Mouse (Mus musculus) kidney, postnatal 25 days (tissue): Measurements from ENCODE around the gene Ap5b1.

Experiments used
- DNase-seq, 2 experiments: peaks; one replicate each; pipeline ENCODE4 v3.0.0; 2021; ENCODE audit warnings: mixed read lengths in 2 of 2

Gene Ap5b1

DNA sequence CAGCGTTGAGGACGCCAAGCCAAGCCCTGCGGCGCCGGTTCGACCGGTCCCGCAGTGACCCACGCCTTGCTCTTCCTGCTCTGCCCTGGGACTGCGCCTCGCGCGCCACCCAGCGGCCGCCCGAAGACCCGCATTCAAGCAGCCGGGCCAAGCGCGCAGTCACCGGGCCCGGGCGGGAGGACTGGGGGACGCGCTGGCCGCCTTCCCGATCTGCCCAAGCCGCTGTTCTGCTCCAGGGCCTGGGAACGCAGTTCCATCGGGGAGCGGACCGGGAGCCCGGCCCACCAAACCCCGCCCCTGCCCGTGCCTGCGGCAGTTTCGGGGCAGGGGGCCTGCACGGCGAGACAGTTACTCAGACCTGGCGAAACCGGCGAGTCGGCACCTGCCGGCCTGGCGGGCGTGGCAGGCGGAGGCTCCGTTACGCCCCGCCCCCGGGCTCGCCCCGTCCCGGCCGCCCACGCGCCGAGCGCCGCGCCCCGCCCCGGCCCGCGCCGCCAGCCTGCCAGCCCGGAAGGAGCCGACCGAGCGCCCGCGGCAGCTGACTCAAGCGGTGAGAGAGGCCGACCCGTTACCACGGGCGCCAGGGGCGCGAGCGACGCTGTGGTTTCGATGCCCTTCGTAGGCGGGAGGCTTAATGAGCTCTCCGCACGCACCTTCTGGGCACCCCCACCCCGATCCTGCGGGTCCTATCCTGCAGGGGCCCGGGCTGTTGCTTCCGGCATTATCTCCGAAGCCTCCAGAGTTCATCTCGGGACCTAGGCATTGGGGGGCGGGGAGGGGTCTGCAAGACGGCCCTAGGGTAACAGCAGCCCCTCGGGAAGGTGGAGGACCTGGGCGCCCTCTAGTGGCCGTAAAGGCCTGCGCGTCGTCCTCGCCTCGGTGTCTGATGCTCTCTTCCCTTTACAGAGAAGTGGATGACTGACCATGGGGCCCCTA, at the start of gene Ap5b1:
TSS of gene Ap5b1 (plus strand) at position 492 of the 936 bp plus-strand sequence.
- peak; percentile 87 to 93 for DNase-seq

DNA sequence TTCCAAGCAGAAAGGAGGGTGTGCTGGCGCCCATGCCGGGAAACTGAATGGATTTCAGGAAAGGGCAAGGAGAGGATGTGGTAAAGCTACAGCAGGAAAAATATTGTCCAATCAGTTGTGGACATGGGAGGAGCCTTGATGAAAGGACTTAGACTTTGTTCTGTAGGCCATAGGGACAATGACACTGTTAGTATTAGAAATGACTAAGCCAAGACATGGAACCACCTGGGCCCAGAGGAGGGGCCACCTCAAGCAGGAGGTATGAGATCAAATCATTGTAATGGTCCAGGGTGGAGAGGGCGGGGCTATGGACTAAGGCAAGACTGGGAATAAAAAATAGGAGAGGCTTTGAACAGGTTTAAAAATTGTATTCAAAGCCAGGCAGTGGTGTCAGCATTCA, 49.1 kb upstream of the Ap5b1 start:
- DNase-seq = no peak

DNA sequence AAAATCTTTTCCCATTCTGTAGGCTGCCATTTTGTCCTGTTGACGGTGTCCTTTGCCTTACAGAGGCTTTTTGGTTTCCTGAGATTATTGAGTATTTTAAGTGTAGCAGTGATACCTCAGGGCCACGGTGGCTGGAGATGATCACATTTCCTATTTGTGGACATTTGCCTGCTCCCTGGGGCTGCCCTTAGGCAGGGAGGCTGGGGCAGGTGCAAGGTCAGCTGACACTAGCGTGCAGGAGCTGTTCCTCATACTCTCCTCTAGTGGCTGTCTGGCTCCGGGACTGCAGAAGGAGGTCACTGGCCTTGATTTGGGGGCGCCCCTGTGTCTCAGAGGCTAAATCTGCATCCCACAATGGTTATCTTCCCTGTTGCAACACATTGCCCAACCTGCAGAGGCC, 42.6 kb upstream of the Ap5b1 start:
- DNase-seq = no peak

DNA sequence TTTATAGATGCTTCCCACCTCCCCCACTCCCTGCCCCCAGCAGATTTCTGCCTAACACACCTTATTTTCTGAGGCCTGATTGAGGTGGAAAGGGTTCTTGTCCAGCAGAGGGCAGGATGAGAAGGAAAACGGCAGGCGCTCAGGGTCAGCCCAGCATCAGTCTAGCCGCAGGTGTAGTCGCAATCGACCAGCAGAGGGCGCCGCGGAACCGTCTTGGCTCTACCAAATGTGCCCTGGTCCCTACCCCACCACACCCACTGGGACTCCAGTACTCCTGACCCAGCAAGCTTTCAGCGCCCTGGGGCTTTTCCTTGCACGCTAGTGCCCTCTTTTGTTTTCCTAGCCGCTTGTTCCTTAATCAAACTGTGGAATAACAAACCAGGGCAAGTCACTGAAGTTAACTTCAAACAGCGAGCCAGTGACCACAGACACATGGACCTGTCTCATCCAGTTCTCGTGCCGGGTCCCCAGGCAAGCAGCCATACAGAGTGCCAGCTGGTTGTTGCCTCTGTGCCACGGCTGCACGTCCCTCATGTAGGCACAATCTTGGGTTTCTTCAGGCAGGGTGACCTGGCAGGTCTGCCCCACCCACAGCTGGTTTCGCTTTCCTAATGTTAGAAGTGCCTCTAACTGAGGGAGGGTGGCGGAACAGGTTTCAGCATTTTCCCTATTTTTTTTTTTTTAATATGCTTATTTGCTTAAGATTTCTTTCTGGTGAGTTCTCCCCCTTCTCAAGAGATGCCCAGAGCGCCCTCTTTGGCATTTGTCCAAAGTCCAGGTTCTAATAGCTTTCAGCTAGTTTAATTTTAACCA, 38.3 kb upstream of the Ap5b1 start:
- peak; percentile 97 to 99 for DNase-seq

DNA sequence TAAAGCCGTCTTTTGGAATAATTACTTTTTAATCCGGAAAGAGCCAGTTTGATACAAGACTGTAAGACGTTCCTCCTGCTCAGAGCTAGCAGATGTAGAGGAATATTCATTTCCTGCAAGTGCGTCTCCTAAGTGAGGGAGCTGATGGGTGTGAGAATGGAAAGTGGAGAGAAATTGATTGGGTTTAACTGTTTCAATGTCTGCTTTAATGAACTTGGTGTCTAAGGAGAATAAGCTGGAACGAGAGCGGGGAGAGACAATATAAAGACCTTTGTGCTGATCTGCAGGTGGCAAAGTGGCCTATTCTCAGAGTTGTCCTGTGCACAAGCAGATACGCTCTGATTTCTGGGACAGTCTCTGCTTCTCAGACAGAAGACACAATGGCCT, 37.7 kb upstream of the Ap5b1 start:
- no peak for DNase-seq

DNA sequence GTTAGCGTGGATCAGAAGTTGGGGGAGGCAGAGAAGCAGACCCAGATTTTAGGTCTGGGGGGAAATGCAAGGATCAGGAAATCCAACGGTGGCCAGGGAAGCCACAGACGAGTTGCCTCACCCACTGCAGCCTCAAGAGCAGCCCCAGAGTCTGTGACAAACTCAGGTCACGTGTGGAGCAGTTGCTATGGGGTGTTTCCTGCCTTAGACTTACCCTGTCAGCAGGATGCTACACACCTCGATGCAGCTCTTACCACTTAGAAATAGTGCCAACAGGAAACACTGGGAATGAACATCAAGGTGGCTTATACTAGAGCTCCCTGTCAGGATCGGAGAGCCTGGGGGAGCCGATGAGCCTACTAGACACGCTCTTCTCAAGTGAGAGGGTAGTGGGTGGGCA, 35.3 kb upstream of the Ap5b1 start:
- DNase-seq = no peak

DNA sequence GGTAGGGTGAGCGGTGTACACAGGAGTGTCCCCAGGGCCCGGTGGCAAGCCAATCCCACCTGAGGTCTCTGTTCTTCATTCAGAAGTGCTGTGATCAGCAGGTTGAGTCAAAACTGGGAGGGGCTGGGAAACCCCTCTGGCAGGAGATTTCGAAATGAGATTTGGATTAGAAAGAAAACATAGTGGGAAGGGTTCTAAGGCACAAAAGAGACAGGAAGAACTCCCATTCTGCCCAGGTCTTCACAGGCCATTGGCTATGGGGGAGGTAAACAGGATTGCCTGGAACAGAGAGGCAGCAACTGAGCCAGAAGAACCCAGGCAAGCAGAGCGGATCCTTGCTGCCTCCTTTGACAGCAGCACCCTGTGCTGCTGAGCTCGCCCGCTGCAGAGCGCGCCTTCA, 29.0 kb upstream of the Ap5b1 start:
- no peak for DNase-seq

DNA sequence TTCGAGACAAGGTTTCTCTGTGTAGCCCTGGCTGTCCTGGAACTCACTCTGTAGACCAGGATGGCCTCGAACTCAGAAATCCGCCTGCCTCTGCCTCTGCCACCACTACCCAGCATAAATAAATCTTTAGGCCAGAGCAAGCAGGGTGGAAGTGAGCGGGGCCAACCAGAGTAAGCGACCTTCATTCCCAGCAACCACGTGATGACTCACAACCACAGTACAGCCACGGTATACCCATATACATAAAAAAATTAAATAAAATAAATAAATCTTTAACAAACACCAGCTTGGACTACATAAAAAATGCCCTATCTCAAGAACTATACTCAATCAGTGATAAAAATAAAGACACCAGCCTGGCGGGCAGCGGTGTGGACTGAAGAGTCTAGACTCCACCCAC, 24.5 kb upstream of the Ap5b1 start:
- no peak for DNase-seq

DNA sequence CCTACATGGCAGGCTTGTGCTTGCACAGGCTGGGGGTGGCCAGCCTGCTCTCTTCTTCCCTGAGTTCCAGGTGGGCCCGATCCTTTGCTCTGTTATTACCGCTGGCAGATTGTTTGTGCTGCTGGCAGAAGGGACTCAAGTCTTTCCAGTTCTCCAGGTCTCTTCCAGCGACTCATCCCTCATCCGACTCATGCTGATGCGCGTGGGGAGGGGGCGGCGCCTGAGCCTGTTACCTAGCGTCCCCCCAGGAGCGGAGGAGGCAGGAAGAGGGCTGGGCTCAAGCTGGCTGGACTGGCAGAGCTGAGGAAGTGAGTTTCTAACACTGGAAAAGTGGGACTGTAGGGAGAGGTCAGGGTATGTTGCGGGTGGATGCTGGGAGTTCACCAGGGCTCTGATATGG, 23.8 kb upstream of the Ap5b1 start:
- no peak for DNase-seq

DNA sequence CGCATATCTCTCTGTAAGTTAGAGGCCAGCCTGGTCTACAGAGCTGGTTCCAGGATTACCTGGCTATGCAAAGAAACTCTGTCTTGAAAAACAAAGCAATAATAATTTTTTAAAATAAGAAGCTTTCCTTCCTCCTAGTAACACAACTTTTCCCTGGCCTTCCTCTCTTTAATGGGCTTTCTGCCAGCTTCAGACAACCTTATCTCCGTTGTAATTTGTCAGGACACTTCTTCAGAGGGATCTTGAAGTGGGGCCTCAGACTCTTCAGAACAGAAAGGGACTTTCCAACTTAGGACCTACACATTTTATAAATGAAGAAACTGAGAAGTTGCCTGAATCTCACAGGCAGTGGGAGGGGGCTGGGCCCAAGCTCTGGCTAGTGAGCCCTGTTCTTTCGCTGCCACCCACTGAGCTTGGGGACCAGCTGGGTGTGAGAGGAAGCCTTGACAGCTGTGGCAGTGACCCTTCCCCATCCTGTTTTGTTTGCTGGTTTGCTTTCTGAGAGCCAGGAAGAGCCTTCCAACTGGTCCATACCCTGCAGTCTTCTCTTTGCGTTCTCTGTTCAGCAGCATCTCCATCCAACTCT, 20.3 kb upstream of the Ap5b1 start:
- DNase-seq = no peak

DNA sequence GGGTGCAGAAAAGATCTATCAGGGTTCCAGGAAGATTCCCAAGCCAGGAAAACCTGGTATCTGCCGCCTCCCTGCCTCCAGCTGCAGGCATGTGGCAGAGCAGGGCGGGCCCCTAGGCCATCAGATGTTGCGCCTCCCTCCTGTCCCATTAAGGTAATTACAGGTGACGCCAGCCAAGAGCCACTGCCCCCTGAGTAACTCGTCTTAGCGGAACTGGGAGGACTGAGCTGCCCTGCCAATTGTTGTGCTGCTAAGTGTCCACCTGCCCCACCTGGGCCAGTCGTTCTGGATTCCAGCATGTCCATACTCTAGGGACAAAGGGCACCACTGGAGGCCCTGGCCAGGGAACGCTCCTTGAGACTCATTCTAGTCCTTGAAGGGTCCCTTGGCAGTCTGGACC, 14.0 kb upstream of the Ap5b1 start:
- peak in 1 of 2 experiments; percentile 73 for DNase-seq

DNA sequence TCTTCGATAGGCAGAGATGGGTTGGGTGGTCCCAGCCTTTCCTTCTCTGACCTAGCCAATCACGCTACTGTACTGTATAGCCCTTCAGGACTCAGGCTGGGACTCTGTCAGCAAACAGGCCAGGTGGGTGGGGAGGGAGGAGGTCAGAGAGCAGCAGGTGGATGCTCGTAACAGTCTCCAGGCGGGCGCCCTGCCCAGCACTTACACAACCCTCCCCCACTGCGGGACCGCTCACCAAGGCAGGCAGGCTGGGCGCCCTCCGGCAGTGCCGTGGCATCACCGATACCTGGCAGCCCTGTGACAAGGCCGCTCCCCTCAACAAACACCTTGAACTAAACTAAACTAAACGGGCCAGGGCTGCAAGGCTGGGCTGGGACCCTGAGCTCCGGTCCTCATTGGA, 13.6 kb upstream of the Ap5b1 start:
- peak; percentile 77 to 92 for DNase-seq

DNA sequence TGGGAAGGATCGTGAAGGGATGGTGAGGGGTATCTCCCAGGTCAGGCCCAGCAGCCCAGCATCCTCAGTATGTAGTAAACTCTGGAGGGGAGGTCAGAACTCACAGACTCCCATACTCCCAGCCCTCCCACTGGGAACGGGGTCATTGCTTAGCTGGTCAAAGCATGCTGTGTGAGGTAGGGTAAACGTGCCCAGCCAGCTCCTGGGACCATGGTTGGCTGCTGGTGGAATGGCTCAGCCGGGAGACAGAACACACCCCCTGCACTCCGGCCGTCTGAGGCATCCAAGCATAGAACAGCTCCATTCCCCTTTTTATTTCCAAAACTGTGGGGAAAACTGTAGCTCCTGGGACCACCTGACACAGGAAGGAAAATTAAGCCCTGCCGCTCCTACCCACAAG, 9.7 kb upstream of the Ap5b1 start:
- peak; percentile 62 to 90 for DNase-seq

DNA sequence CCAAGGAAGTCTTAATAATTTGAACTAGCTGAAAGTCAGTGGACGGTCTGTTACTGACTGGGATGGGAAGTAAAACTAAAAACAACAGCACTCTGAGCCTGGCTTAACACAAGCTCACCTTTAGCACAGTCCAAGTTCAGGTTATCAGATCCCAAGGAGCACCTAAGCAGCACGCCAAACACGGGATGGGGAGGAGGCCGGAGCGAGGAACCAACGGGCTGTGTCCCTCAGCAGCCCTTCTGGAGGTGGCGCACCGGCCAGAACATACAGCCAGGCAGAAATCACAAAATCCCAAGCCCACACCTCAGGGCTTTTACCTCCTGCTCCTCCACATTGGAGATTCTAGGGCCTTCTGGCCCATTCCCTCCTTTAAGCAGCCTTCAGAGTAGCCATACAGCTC, 9.1 kb upstream of the Ap5b1 start:
- peak in 1 of 2 experiments; percentile 56 for DNase-seq

DNA sequence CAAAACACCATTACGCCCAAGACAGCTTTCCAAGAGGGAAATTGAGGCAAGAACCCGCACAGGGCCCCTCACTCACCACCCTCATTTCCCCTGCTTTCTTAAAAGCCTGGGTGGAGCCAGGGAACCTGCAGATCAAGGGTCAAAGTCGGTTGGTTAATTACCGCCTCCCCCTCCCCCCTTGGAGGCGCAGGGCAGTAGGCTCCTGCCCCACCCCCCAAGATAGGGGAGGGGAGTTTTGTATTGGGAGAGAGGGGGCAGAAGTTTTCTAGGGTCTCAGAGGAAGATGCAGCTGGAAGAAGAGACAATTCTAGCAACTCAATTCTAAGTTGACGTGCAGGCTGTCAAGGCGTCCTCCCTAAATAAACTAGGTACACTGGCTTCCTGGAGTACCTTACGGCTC, 8.6 kb upstream of the Ap5b1 start:
- peak; percentile 82 to 89 for DNase-seq

DNA sequence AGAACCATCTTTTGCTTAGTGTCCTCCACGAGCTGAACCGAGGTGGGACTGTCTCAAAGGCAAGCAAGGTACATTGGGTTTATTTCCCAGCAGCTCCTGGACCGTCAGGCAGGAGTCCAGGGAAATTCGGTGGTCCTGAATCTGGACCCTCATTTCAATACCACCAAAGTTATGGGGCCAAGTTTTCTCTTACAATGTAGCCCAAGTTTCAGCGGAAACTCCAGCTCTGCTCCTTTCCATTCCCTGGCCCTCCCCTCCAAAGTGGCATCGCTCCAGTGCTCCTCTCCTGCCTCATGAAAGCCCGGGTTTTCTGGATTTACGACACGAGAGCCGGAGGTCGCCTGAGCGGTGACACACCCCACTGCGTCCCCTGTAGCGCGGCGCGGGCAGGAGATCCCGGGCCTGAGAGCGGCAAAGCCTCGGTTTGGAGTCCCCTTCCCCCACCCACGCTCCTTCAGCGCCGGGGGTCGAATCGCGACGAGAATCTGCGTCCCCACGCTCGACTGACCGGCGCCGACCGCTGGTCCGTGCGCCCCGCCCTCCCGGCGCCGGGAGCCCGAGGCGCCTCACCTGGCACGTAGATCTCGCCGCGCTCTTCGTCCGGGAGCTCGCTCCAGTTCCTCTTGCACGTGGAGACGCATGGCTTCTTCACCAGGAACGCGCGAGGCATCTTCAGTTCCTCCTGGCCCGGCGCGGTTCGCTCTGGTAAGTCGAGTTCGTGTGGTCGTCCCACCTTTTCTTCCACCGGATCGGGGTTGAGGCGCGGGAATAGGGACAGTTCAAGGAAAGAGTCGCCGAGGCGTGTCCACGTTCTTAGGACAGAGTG, 8.0 kb upstream of the Ap5b1 start:
- DNase-seq = peak; percentile 40 to 74

DNA sequence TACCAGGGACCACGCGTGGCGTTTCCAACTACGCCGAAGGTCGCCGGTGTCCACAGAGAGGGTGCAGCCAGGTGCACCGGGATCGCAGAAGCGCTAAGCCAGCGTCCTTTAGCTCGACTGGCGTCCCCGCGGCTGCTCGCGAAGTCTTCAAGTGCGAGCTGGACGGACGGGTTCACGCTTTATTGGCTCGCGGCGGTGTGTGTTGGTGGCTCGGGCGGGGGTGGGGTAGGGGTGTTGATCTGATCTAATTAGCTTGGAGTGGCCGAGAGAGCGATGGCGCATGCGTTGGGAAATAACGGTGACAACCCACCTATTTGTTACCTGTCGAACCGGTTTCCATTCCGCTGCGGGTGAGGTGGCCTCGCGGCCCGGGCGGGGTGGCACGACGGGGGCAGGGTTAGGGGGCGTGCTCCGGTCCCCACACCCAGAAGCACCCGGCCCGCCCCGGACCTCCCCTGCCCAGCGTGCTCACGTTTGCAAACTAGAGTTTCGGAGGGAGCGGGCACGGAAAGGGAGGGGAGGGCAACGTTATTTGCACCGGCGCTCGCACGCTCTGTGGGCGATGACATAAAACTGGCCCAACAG, 7.3 kb upstream of the Ap5b1 start, which contains the start of gene Ovol1:
TSS of gene Ovol1 (minus strand) at position 190 of the 585 bp plus-strand sequence.
- DNase-seq = peak; percentile 67 to 90

DNA sequence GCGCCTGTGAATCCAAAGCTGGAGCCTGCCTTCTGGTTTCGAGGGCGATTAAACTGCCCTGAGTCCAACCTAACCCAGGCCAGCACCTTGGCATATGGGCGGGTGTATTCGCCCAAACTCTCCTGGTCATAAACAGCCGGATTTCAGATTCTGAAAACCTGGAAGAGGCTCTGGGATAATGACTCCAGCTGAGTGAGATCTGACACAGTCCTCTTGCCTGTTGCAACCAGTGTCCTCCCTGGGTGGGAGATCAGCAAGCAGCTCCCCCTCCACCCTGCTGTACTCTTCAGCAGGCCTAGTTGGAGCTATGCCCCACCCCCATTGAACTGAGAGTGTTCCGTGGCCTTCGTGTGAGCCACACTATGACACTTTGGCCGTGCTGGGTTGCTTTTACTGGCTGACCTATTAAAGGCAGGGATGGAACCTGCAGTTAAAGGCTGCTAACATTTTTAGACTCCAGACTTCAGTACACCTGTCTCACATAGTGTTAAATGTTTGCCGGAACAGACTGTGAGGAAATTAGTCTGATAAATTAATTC, 6.5 kb upstream of the Ap5b1 start:
- peak; percentile 74 to 90 for DNase-seq

DNA sequence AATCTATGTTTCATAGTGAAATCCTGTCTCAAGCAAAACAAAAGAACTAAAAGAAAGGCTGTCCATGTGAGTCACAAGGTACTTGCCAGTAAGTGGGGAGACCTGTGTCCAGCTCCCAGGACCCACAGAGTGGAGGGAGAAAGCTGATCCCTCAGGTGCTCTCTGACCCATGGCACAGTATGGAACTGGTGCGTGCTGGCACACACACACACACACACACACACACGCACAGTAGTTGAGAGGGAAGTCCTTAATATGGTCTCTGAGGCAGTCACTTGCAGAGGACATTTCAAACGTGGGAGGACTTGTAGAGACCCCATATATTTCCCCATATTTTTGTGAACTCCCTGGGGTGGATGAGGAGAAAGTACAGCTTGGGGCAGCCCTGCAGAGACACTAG, 5.9 kb upstream of the Ap5b1 start:
- DNase-seq = no peak

DNA sequence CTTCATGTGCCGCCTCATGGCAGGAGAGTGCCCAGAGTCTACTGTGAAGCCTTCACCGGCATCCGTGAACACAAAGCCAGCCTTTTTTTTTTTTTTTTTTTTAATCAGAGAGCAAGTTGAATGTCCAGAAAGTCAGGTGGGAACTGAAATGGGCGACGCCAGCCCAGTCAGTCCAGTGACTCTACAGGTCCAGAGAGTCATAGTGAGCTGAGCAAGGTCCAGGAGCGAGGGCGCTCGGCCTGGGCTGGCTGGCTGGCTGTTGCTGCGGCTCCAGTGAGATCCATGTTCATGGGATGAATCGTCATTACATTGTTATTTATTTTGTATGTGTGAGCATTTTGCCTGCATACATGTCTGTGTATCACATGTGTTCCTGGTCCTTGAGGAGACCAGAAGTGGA, 5.0 kb upstream of the Ap5b1 start:
- peak; percentile 40 to 79 for DNase-seq

DNA sequence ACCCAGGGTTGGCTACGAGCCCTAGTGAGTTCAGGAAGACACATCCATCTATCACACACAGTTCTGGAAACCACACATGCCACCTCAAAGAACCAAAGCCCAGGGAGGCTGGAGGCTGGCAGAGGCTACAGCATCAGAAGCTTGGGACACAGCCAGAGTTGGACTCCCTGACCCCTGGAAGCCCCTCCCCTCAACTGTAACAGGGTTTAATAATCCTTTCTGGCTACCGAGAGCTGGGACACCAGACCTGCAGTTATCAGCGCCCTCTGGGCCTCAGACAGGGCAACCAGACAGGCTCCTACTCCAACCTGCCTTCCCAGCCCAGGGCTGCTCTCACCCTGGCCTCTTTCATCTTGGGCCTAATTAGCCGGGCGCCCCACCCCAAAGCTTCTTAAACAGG, 1.5 kb upstream of the Ap5b1 start:
- peak; percentile 75 to 86 for DNase-seq

DNA sequence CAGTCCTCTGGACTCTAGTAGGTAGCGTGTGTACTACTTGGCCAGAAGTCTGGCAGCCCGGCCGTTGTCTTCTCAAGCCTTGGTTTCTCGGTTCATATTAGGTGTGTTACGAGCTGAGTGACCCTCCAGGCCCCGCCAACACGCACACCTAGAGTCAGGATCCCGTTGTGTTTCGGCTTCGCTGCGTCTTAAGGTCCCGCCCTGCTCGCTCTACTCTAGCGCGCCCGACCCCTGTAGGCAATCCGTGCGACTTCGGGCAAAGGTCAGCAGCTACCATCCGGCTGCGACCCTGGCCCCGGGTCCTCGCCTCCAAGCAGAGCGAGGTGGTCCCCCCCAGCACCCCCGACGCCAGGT, 668 bp upstream of the Ap5b1 start:
- DNase-seq = no peak
